Mouse (Mus musculus): ENCODE results near the gene Ubald2. TPM values are rescaled to one million over a fixed set of nuclear protein-coding genes. Genes with fewer than 3 reads are reported as not detected.
"Not testable (repeated sequence)": the region's sequence is repeated elsewhere in the genome, so short reads cannot be mapped to it uniquely, and the experiment has no call there.

Ubald2 gene
- total RNA-seq, 2 experiments from 2014 or later: 37.4 to 38.0 TPM

DNA sequence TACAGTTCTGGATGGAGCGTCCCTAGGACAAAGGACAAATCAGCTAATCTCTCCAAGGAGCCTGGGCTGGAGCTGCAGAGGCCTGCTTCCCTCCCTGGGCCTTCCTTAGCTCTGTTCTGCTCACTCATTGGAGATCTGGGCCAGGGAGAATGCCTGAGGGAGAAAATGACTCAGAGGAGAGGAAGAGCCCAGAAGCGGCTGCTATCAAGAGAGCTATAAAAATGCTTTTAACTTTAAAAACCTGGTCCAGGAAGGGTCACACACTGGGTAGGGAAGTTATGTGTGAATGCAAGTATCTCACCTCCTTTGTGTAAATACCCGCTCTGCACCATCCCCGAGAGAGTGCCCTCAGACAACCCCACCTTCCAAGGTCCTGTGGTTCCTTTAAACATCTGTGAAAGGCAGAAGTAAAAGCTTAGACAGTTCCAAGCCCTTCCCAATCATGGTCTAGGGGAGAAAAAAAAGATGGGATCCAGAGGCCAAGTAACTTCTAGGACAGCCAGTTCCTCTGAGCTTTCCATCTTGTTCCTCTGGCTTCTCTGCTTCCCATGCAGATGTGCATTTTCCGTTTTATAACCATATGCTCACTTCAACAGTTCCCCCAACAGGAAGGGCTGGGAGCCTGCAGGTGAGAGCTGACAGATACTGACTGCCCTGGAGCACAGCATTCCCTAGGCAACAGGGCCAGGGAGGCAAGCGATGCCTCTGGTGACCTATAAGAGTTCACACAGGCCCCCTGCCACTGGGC is 17.5 kb upstream of the Ubald2 start:
- DNase-seq: no peak

GRCm38 (mm10) chr11:116417054-116417453 is 16.8 kb upstream of the Ubald2 start:
- no peak for DNase-seq

DNA sequence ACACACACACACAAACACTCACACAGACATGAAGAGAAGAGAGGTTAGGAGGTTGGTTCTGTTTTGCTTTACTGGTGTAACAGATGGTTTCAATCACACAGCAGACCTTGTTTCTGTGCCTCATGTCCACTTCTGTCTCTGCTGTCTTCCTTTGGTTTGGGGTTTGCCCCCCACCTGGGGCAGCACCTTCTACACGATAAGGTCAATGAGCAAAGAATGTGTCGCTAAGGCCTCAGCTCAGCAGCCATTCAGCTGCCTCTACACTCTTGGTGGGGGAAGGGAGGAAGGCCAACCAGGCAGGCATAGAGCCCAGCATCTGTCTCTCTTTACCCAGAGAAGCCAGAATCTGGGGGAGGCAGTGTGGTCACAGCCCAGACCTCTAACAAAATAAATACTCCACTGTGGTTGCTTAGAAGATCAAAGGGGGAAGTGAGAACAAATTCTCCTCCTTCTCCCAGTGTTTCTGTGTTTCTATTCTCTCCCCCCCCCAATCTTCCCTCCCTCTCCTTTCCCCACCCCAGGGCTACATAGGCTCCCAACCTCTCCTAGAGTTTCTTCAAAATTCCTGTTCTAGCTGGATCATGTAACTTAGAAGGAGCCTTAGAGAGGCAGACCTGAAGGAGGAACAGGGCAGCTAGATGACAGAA is 15.6 kb upstream of the Ubald2 start:
- DNase-seq: no peak

DNA sequence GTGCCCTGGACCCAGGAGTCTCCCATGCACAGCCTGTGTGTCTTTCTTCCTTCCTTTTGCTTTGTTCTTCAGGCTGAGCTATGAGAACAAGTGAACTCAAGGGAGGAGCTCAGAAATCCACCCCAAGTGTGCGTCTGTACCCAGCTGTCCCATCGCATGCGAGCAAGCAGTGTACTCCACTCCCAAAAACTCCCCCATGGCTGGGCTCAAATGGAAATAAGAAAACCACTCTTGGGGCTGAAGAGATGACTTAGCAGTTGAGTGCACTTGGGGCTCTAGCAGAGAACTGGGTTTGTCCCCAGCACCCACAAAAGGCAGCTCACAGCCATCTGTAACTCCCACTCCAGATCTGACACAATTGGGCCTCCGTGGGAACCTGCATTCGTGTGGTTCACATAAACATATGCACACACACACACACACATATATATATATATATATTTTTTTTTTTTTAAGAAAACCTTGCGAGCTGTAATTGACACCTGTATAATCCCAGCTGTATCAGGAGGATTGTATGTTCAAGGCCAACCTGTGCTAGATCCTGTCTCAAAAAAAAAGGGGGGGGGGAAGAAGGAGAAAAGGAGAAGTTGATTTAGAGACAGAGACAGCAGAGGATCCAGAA is 14.9 kb upstream of the Ubald2 start:
- DNase-seq: no peak

DNA sequence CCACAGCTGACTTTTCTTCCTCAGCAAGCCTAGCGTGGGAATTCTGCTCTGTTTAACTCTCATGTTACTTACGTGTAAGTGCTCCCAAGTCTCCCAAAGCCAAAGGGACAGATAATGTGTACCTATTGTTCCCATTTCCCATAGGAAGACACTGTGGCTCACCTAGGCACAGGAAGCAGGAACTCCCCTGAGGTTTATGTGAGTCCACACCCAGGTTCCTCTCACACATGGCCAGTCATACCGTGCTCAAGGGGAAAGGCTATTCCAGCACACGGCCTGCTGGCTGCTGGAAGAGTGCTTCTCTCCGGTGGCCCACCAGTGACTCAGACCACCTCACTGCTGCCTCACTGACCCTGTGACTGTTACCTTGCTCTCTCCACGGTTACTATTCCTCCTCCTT is 12.8 kb upstream of the Ubald2 start:
- no peak for DNase-seq

- DNase-seq: no peak
These were observed 11.3 kb upstream of the Ubald2 start for GRCm38 (mm10) chr11:116422562-116422961.

- no peak for DNase-seq
These were observed 10.7 kb upstream of the Ubald2 start for GRCm38 (mm10) chr11:116423214-116423613.

DNA sequence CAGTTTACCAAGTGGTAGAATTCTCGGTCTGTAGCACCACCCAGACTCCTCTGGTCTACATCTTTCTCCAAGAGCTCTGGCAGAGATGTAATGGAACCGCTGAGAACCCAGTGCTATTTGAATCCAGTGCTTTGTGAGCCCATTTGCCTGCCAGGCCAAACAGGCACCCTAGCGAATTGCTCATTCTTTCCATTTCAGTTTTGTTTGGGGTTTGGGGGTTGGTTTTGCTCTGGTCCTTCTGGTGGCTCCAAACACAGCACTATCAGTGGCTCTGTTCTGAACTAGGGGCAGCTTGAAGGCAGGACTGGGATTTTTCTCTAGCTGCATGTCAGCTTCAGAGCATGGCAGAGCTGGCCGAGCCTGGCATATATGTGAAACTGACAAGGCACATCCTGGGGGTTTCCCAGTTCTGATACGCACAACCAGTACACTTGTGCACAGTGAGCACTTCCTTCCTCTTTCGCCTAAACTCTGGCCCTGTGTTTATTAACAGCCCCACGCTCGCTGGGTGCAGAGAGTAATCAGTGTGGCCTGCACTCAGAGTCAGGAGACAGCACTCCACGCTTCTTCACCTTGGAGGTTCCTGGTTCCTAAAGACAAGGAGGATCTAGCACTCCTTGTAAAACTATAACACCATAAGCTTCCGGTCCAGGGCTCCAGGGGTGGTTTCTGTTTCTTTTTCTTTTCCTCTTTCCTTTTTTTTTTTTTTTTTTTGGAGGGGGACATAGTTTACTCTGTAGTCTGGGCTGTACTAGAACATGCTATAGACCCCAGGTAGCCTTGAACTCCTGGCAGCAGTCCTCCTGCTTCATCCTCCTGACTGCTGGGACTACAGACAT is 9.9 kb upstream of the Ubald2 start:
- no peak for DNase-seq

DNA sequence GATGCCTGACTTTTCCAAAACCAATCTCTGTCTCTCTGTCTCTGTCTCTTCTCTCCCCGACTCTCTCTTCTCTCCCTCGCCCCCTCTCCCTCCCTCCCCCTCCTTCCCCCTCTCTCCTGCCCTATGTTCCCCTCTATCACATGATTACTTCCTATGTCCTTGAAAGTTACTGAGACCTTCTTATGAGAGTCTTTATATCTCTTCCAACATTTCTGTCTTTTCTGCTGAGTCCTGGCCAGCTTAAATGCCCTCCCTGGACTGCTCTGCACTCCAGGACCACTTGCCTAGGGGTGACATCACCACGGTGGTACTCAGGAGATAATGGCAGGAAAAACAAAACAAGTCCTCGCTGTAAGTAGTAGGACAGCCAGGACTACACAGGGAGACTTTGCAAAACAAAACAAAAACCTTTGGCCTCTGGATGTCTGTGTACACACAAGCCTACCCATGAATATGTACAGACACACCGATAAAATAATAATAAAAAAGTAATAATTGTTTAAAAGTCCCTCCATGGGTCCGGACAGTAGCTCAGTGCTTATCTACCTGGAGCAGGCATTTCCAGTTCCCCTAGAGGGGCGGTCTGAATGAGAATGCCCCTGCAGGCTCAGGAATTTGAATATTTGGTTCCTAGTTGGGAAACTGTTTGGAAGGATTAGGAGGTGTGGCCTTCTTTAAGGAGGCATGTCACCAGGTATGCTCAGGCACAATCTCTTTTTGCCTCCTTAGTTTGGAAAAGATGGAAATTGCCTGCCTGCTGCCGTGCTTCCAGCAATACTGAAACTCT is 9.1 kb upstream of the Ubald2 start:
- DNase-seq: no peak

GRCm38 (mm10) chr11:116426328-116426727 is 7.6 kb upstream of the Ubald2 start:
- DNase-seq: not testable (repeated sequence)

DNA sequence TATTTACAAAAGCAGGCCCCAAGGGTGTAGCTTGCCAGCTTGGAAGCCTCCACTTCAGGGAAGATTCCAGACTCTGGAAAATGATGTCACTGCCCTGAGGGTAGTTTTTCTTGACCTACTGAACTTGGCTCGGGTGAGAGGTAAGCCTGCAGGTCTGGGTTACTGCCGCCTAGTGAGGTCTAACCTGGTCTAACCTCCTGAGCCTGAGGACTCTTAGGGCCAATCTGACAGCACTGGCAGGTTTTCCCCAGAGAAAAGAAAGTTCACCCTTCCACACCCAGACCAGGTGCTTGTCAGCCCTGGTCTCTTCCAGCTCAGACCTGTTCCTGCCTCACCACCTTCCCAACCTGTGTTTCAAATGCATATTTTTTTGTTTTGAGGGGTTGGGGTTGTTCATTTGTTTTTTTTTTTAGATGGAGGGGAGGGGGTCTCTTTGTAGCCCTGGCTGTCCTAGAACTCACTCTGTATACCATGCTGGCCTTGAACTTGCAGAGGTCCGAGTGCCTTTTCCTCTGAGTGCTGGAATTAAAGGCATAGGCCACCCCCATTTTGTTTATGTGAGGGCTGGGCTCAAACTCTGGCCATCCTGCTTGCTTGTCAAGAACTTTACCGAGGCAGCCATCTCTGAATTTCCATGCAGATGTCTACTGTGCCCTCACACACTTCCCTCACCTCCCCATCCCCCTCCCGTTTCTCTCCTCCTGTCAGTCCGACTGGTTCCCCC is 6.9 kb upstream of the Ubald2 start:
- DNase-seq: no peak

DNA sequence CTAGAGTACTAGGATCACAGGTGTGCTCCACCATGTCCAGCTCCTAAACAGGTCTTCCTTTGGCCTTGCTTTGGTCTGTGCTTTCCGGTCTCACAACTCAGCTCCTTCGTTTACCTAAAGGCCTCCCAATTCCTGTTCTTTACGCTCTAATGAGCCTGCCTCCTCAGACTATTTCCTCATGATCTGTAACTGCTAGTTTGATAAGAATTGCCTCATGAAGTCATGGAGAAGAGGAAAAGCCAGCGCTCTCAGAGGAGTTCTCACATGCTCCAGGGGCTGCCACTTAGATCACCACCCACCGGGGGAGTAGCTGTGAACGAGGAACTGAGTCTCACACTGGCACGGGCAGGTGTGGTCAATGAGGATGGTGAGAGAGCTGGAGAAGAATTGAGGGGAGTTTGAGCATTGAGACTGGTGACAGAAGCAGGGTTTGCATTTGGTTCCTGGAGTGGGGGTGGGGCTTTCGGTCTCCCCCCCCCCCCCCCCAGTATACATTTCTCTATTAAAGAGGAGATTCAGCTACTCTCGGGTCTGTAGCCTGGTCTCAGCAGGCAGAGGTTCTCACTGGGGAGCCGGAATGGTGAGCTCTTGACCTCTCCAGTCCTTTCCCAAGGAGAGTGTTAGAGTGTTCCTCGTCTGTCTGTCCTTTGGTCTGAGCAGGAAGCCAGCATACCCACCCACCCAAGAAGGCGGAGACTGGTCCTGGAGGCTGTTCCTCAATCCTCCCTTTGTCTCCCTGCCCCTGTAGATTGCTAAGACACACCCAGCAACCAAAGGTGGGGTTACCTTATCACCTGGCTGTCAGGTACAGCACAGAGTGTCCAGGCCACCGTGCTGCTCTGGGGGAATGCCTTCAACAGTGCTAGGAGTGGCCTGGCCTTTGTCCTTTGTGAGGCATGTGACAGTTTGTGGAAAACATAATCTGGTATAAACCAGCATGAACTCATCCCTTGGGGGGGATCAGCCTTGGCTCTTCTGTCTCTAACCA is 4.7 kb upstream of the Ubald2 start:
- DNase-seq: no peak

- DNase-seq: no peak
These were observed 3.9 kb upstream of the Ubald2 start for GRCm38 (mm10) chr11:116429862-116430613.

DNA sequence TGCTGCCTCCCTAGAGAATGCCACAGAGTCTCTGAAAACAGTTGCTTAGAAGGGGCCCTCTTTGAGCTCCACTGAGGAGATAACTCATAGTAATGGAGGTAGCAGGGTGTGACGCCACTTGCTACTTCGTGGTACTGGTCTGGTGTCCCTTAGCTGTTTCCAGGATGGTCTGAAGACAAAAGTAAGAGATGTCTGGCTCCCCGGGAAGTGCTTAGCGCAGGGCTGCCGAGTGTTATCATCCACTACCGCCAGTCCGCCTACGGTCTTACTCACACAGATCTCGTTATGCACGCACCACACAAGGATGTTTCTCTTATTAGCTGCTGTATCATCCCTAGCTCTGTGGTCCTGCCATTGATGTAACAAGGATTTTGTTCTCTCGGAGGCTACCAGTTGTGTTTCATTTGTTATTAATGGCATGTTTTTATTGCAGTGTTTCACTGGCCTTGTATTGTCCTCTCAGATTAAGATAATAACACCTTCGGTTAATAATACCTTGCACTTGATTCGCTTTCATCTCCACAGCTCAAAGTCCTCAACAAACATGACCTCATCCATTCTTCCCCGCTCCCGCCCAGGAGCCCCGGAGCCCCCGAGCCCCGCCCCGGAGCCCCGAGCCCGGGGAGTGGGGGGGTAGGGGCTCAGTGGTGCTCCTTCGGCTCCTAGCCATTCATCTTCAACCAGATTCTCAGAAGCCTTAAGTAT is 3.0 kb upstream of the Ubald2 start:
- no peak for DNase-seq

GRCm38 (mm10) chr11:116431428-116432077 is 2.3 kb upstream of the Ubald2 start:
- no peak for DNase-seq

DNA sequence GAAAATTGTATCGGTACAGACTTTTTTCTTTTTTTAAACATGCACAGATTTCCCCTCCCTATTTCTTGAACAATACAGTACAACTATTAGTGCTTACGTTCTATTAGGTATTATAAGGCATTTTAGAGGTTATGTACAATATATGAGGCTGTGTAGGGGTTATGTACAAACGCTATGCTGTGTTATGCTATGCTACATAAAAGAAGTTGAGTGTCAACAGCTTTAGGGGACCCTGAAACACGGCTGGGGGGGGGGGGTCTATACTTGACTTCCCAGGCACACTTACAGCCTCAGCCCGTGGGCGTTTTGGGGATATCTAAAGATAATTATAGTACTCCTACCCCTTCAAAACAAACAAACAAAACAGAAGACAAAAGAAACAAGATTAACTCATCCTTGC is 1.8 kb upstream of the Ubald2 start:
- DNase-seq: no peak

DNA sequence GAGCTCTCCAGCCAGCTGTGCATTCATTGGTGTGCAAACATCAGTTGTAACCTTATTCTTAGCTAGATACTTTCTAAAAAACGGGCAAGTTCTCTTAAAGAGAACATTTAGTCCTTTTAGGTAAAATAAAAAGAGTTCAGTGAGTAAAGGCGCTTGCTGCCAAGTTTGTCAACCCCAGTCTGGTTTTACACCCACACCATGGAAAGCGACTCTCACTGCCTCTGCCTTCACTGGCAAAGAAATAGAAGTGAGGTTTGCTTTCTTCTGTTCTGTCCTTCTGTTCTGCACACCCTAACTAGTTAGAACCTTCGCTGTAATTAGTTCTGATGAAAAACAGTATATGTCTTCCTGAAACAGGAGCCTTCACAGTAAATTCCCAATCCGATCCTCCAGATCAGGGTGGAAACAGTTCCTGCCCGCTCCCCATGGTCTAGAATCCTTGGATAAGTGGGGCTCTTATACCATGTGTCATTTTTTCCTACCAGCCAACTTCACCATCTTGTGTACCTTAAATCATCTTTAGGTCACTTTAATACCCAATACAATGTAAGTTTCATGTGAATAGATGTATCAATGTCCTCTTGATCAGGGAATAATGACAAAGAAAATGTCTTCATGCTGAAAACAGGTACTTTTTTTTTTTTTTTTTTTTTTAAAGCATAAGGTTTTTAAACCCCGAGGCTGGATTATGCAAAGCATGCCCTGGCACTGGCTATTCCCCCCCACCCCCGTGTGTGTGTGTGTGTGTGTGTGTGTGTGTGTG is 1.1 kb upstream of the Ubald2 start:
- no peak for DNase-seq

Data from layer of hippocampus, postnatal 36 days (tissue).